Mouse (Mus musculus) right cerebral cortex, adult 2 months (tissue): ENCODE measurements around the gene Gimap8.
"Not testable (repeated sequence)": the region's sequence is repeated elsewhere in the genome, so short reads cannot be mapped to it uniquely, and the experiment has no call there.

ENCODE experiments used
- DNase-seq, 2 experiments: peaks; one replicate each; pipeline ENCODE4 v3.0.0; 2021 to 2022; ENCODE audit warnings: low spot score in 2 of 2

Gene Gimap8

GRCm38 (mm10) chr6:48677492-48678345 is 30.7 kb downstream of the Gimap8 start:
- no peak for DNase-seq

GRCm38 (mm10) chr6:48678391-48678790 is 31.4 kb downstream of the Gimap8 start:
- DNase-seq, result no peak

- no peak for DNase-seq
Measured at GRCm38 (mm10) chr6:48679701-48680100, 32.7 kb downstream of the Gimap8 start.

- DNase-seq, result no peak
Measured at GRCm38 (mm10) chr6:48680421-48680820, 33.4 kb downstream of the Gimap8 start.

- no peak for DNase-seq
Measured at GRCm38 (mm10) chr6:48681472-48682090, 34.5 kb downstream of the Gimap8 start.

GRCm38 (mm10) chr6:48682271-48682670 is 35.2 kb downstream of the Gimap8 start:
- peak; percentile 16 to 17 for DNase-seq

GRCm38 (mm10) chr6:48683263-48683821 is 36.3 kb downstream of the Gimap8 start:
- DNase-seq, result not testable (repeated sequence)

- DNase-seq, result no peak
Measured at GRCm38 (mm10) chr6:48684319-48684718, 37.3 kb downstream of the Gimap8 start, which contains the start of gene Gimap4. Gene Gimap4 (plus strand): TSS chr6:48684549.

- DNase-seq, result no peak
Measured at GRCm38 (mm10) chr6:48684806-48685205, 37.8 kb downstream of the Gimap8 start.

- DNase-seq, result no peak
Measured at GRCm38 (mm10) chr6:48685251-48685650, 38.2 kb downstream of the Gimap8 start.

- peak in 1 of 2 experiments; percentile 27 for DNase-seq
Measured at GRCm38 (mm10) chr6:48685694-48686665, 38.9 kb downstream of the Gimap8 start.

GRCm38 (mm10) chr6:48687077-48687476 is 40.0 kb downstream of the Gimap8 start:
- DNase-seq, result no peak

GRCm38 (mm10) chr6:48689320-48689719 is 42.3 kb downstream of the Gimap8 start:
- no peak for DNase-seq

- DNase-seq, result no peak
Measured at GRCm38 (mm10) chr6:48692962-48693361, 45.9 kb downstream of the Gimap8 start.

- no peak for DNase-seq
Measured at GRCm38 (mm10) chr6:48696830-48697554, 50.0 kb downstream of the Gimap8 start.

GRCm38 (mm10) chr6:48697555-48697930 is 50.5 kb downstream of the Gimap8 start:
- DNase-seq, result no peak

GRCm38 (mm10) chr6:48698066-48698856 is 51.2 kb downstream of the Gimap8 start:
- no peak for DNase-seq

- no peak for DNase-seq
Measured at GRCm38 (mm10) chr6:48698888-48699287, 51.9 kb downstream of the Gimap8 start.

GRCm38 (mm10) chr6:48700251-48701075 is 53.4 kb downstream of the Gimap8 start:
- DNase-seq, result no peak
